Mouse (Mus musculus): Measurements from ENCODE around the gene Adgrg7. TPM values are rescaled to one million over a fixed set of nuclear protein-coding genes. Genes with fewer than 3 reads are reported as not detected.

Gene Adgrg7
- polyA plus RNA-seq, 1 experiment from 2014 or later: 0.24 TPM

DNA sequence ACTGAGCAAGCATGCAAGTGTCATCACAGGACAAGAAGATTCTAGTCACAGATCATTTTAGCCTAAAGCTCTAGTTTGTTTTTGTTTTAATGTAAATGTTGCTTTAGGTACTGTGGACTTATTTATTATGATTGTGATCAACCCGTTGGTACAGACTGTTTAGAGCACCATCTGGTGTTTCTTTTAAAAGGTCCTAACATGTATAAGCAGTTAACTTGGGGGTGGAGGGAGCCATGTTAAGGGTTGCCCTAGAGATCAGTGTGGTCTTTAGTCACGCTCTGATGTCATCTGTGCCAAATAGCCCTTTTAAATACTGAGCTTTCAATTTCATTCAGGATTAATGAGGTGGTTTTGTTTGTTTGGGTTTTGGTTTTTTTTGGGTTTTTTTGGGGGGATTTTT, 99.2 kb downstream of the Adgrg7 start:
- Histone ChIP-seq H3K4me1 (0 out of 2 replicates have a peak, but pooled peaks cover 2% of the 10 kb centered on the region), H3K4me2 (no peak overlapping the region), H3K9me3 (no peaks in the 10 kb centered on the region), H3K9ac (no peak overlapping the region), H3K27me3 (replicated peaks) (no peaks in the 10 kb centered on the region), H3K36me3 (peaks cover 12% of the 10 kb centered on the region), H3K27ac (no peak overlapping the region), H3K4me3 (replicated peaks) (no peak overlapping the region)
- WGBS: 74% methylated on average over 2 of the region's 2 CpGs
- ATAC-seq (ENCODE audit: insufficient read depth, low FRiP score, low read depth): no peak

DNA sequence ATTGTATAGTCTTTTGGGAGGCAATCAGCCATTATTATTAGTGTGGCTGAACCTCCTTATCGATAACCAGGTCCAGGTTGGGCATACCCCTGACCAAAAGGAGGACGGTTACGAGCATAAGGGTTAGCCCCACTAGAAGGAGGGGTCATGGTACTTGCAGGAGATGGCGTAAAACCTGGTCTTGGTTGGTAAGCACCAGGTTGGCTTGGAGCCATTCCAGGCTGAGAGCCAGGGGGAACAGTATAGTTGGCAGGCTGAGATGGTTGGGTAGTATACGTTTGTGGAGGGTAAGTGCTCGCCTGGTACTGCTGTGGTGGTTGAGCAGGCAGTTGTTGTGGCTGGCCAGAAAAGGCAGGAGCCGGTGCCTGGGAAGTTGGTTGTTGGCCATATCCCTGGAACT, 104.9 kb downstream of the Adgrg7 start:
- Histone ChIP-seq H3K4me1 (no peaks in the 10 kb centered on the region), H3K9me3 (no peaks in the 10 kb centered on the region), H3K4me3 (replicated peaks) (no peak overlapping the region), H3K4me2 (no peak overlapping the region), H3K9ac (no peak overlapping the region), H3K36me3 (peaks cover 7% of the 10 kb centered on the region; the same call in 1 of the 2 replicates), H3K27me3 (replicated peaks) (no peaks in the 10 kb centered on the region), H3K27ac (no peak overlapping the region)
- no peak for ATAC-seq (ENCODE audit: insufficient read depth, low FRiP score, low read depth)
- 91% methylated on average over 7 of the region's 7 CpGs for WGBS

DNA sequence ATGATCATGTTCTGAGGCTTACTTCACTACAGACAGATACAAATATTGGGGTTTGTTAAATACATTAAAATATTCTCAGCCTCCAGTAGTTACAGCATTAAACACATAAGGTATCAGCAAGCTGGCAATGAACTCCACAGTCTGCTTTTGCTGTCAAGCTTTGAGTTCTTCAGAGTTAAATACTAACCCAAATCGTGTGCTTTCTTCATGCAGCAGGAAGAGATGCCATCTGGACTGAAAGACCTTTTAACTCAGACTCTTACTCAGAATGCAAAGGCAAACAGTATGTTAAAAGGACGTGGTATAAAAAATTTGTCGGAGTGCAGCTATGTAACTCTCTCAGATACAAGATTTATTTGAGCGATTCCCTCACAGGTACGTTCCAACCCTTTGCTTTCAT, 108.9 kb downstream of the Adgrg7 start:
- Histone ChIP-seq H3K9ac (no peak overlapping the region), H3K4me1 (no peaks in the 10 kb centered on the region), H3K4me2 (no peak overlapping the region), H3K4me3 (replicated peaks) (no peak overlapping the region), H3K36me3 (peaks cover 11% of the 10 kb centered on the region), H3K27ac (no peak overlapping the region), H3K9me3 (no peaks in the 10 kb centered on the region), H3K27me3 (replicated peaks) (no peaks in the 10 kb centered on the region)
- 91% methylated on average over 5 of the region's 5 CpGs for WGBS
- ATAC-seq (ENCODE audit: insufficient read depth, low FRiP score, low read depth): no peak

DNA sequence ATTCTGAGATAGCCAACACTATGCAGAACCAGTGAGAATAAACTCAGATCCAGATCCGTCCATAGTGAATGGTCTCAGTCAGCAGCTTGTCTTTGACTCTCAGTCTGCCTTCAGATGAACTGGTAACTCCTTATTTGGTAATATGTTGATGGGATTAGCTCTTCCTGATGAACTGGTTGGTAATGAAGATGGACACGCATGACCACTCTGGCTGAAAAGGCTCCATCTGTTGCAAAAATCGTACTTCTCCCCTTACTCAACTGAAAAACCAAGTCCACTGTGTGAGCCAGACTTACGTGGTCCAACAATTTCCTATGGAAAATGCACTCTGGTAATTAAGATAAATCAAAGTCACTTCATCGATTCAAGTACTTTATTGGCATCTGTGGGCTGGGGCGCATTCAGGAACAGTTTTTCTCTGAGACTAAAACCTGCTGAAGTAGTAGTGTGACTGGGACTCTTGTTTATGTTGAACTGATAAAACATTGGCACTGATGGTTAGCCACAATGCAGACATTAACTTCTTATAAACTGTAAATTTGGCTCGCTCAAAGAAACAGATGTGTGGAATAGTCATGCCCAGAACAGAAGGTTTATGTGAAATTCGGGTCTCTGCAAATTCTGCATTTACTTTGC, 114.5 kb downstream of the Adgrg7 start:
- no peak for ATAC-seq (ENCODE audit: insufficient read depth, low FRiP score, low read depth)
- Histone ChIP-seq H3K27ac (no peak overlapping the region), H3K9ac (no peak overlapping the region), H3K4me1 (no peaks in the 10 kb centered on the region), H3K36me3 (peaks cover 4% of the 10 kb centered on the region; the same call in 1 of the 2 replicates), H3K27me3 (replicated peaks) (no peaks in the 10 kb centered on the region), H3K4me2 (no peak overlapping the region), H3K9me3 (no peaks in the 10 kb centered on the region), H3K4me3 (replicated peaks) (no peak overlapping the region)
- 75% methylated on average over 8 of the region's 8 CpGs for WGBS

DNA sequence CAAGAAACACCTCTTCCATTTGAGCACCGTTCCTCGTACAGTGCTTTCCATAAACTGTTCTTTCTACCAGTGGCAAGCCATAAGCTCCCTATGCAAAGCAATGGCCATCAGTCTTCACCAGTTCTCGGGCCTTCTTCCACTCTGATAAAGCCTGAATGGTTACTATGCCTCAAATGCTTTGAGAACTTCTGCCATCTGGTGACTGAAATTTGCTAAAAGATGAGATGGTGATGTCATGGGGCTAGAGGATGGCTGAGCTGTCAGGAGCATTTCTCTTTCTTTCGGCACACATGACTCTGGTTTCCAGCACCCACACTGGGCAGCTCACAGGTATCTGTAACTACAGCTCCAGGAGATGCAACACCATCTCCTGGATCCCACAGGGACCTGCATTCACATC, 118.5 kb downstream of the Adgrg7 start:
- WGBS: 63% methylated on average over 4 of the region's 4 CpGs
- H3K4me2 ChIP-seq: no peak overlapping the region

More for the DNA sequence above, 118.5 kb downstream of the Adgrg7 start:
- ATAC-seq (ENCODE audit: insufficient read depth, low FRiP score, low read depth): no peak
- no peaks in the 10 kb centered on the region for H3K4me1 ChIP-seq
- H3K4me3 ChIP-seq (replicated peaks): no peak overlapping the region
- H3K27me3 ChIP-seq (replicated peaks): no peaks in the 10 kb centered on the region
- no peak overlapping the region for H3K9ac ChIP-seq
- no peaks in the 10 kb centered on the region for H3K36me3 ChIP-seq
- H3K9me3 ChIP-seq: no peaks in the 10 kb centered on the region
- no peak overlapping the region for H3K27ac ChIP-seq

Other genes with a start within 250 kb of the Adgrg7 start
- gene Tfg, start 78.4 kb downstream of the Adgrg7 start, polyA plus RNA-seq (2015; fragmentation: Nextera tagmentation; extraction: Ambion mirVana): 148 and 174 TPM in 2 replicates
- gene Tmem45a, start 90.3 kb upstream of the Adgrg7 start, polyA plus RNA-seq (2015; fragmentation: Nextera tagmentation; extraction: Ambion mirVana): 36.2 and 36.8 TPM in 2 replicates
- not detected in 2 replicates for gene Lnp1, start 132.2 kb upstream of the Adgrg7 start, polyA plus RNA-seq (2015; fragmentation: Nextera tagmentation; extraction: Ambion mirVana)

Measured in stomach, embryonic 15.5 days (tissue).